Mouse (Mus musculus) stomach, embryonic 14.5 days (tissue): ENCODE measurements at regions not wholly inside any gene's neighbourhood (a gene's known extent, or its start where the extent isn't known, plus 50 kb on each side); places are given as distances from the start of the nearest gene placed in this dataset.

Experiments
- ATAC-seq: fragments of 200-750 bp; cut with Nextera tagmentation; 2 replicates; pipeline ENCODE4 v1.8.0; 2017; ENCODE audit warnings: low read depth, moderate TSS enrichment; ENCODE audit not compliant: insufficient number of reproducible peaks, insufficient read depth, low FRiP score
- H3K27ac ChIP-seq: fragments of 300-500 bp; sonication (generic); 2 replicates; pipeline ENCODE4 v1.5.1; 2014; ENCODE audit warnings: mild to moderate bottlenecking, low read length, moderate library complexity, mixed read lengths
- H3K27me3 ChIP-seq: fragments of 300-500 bp; sonication (generic); 2 replicates; pipeline ENCODE4 v1.6.1; 2014; ENCODE audit warnings: low read length, control low read depth, mixed read lengths; ENCODE audit not compliant: control insufficient read depth, insufficient read depth
- H3K36me3 ChIP-seq: fragments of 300-500 bp; sonication (generic); 2 replicates; pipeline ENCODE4 v1.6.1; 2014; ENCODE audit warnings: mild to moderate bottlenecking, control low read depth, low read length, moderate library complexity, mixed read lengths; ENCODE audit not compliant: control insufficient read depth, insufficient read depth
- H3K4me1 ChIP-seq: fragments of 300-500 bp; sonication (generic); 2 replicates; pipeline ENCODE4 v1.6.1; 2014; ENCODE audit warnings: low read length, control low read depth, mixed read lengths; ENCODE audit not compliant: control insufficient read depth, insufficient read depth
- H3K4me2 ChIP-seq: fragments of 300-500 bp; sonication (generic); replicated peaks from 2 replicates; pipeline ENCODE4 v1.6.1; 2014; ENCODE audit warnings: low read depth, low read length, control low read depth
- H3K4me3 ChIP-seq: fragments of 300-500 bp; sonication (generic); 2 replicates; pipeline ENCODE4 v1.5.1; 2014; ENCODE audit warnings: low read depth, low read length, control low read depth
- H3K9ac ChIP-seq: fragments of 300-500 bp; sonication (generic); replicated peaks from 2 replicates; pipeline ENCODE4 v1.6.1; 2014; ENCODE audit warnings: low read depth, mild to moderate bottlenecking, control low read depth, low read length, moderate library complexity, mixed read lengths
- H3K9me3 ChIP-seq: fragments of 300-500 bp; sonication (generic); 2 replicates; pipeline ENCODE4 v1.6.1; 2016; ENCODE audit warnings: low read depth, low read length, control low read depth; ENCODE audit not compliant: control insufficient read depth
- WGBS: fragments of 180-500 bp; shearing (Covaris S2); extraction: QIAGEN DNeasy Blood & Tissue Kit; methylation state at CpG from one replicate; pipeline ENCODE4 v1.1.7; 2014; 5-methylcytosine and 5-hydroxymethylcytosine counted together

GRCm38 (mm10) chr12:26577438-26577837 is 108.4 kb downstream of the Cmpk2 start:
- Histone ChIP-seq H3K9me3 (no peaks in the 10 kb centered on the region; the same call in 1 of the 2 replicates), H3K9ac (no peak overlapping the region), H3K36me3 (no peaks in the 10 kb centered on the region), H3K27me3 (no peaks in the 10 kb centered on the region), H3K4me3 (no peak overlapping the region), H3K4me2 (no peak overlapping the region), H3K27ac (no peak overlapping the region), H3K4me1 (no peaks in the 10 kb centered on the region)
- ATAC-seq = no peak
- WGBS = 87% methylated on average over 6 of the region's 6 CpGs

- no peaks in the 10 kb centered on the region for H3K9me3 ChIP-seq
- no peaks in the 10 kb centered on the region for H3K27me3 ChIP-seq
- no peaks in the 10 kb centered on the region for H3K36me3 ChIP-seq
- H3K4me1 ChIP-seq = no peaks in the 10 kb centered on the region
- WGBS = 74% methylated on average over 7 of the region's 7 CpGs
- ATAC-seq = no peak
- H3K9ac ChIP-seq = no peak overlapping the region
- no peak overlapping the region for H3K4me2 ChIP-seq
- no peak overlapping the region for H3K4me3 ChIP-seq
- H3K27ac ChIP-seq = no peak overlapping the region
Observed at GRCm38 (mm10) chr12:26571602-26572001, 102.6 kb downstream of the Cmpk2 start.

GRCm38 (mm10) chr12:26567435-26567834 is 98.4 kb downstream of the Cmpk2 start:
- no peaks in the 10 kb centered on the region for H3K36me3 ChIP-seq
- H3K27ac ChIP-seq = no peak overlapping the region
- WGBS = 84% methylated on average over 4 of the region's 4 CpGs
- no peak for ATAC-seq
- no peak overlapping the region for H3K4me2 ChIP-seq
- H3K4me3 ChIP-seq = no peak overlapping the region
- no peaks in the 10 kb centered on the region for H3K9me3 ChIP-seq
- no peak overlapping the region for H3K9ac ChIP-seq
- no peaks in the 10 kb centered on the region for H3K4me1 ChIP-seq
- H3K27me3 ChIP-seq = no peaks in the 10 kb centered on the region

- H3K4me1 ChIP-seq = no peaks in the 10 kb centered on the region
- no peaks in the 10 kb centered on the region for H3K36me3 ChIP-seq
- 79% methylated on average over 6 of the region's 6 CpGs for WGBS
- no peak overlapping the region for H3K4me2 ChIP-seq
- H3K9me3 ChIP-seq = no peaks in the 10 kb centered on the region
- H3K27me3 ChIP-seq = no peaks in the 10 kb centered on the region
- H3K9ac ChIP-seq = no peak overlapping the region
- H3K4me3 ChIP-seq = no peak overlapping the region
- H3K27ac ChIP-seq = no peak overlapping the region
- no peak for ATAC-seq
Observed at GRCm38 (mm10) chr12:26562858-26563257, 93.9 kb downstream of the Cmpk2 start.

- 80% methylated on average over 3 of the region's 3 CpGs for WGBS
- no peak for ATAC-seq
- no peaks in the 10 kb centered on the region for H3K9me3 ChIP-seq
- H3K4me3 ChIP-seq = no peak overlapping the region
- no peak overlapping the region for H3K4me2 ChIP-seq
- H3K27me3 ChIP-seq = no peaks in the 10 kb centered on the region
- no peaks in the 10 kb centered on the region for H3K36me3 ChIP-seq
- no peak overlapping the region for H3K9ac ChIP-seq
- no peaks in the 10 kb centered on the region for H3K4me1 ChIP-seq
- H3K27ac ChIP-seq = no peak overlapping the region
Observed at GRCm38 (mm10) chr12:26559560-26559959, 90.6 kb downstream of the Cmpk2 start.

- 7% methylated on average over 4 of the region's 4 CpGs for WGBS
- ATAC-seq = no peak
- Histone ChIP-seq H3K27ac (no peak overlapping the region), H3K4me2 (no peak overlapping the region), H3K9ac (no peak overlapping the region), H3K27me3 (no peaks in the 10 kb centered on the region), H3K4me1 (no peaks in the 10 kb centered on the region), H3K36me3 (no peaks in the 10 kb centered on the region), H3K4me3 (no peak overlapping the region), H3K9me3 (no peaks in the 10 kb centered on the region)
Observed at GRCm38 (mm10) chr12:26557411-26557810, 88.4 kb downstream of the Cmpk2 start.

- Histone ChIP-seq H3K4me1 (no peaks in the 10 kb centered on the region), H3K36me3 (no peaks in the 10 kb centered on the region), H3K9ac (no peak overlapping the region), H3K27ac (no peak overlapping the region), H3K4me2 (no peak overlapping the region), H3K9me3 (no peaks in the 10 kb centered on the region), H3K27me3 (no peaks in the 10 kb centered on the region), H3K4me3 (no peak overlapping the region)
- WGBS = 47% methylated on average over 10 of the region's 10 CpGs
- no peak for ATAC-seq
Observed at GRCm38 (mm10) chr12:26551168-26551926, 82.3 kb downstream of the Cmpk2 start.

GRCm38 (mm10) chr12:26547466-26547865 is 78.5 kb downstream of the Cmpk2 start:
- no peaks in the 10 kb centered on the region for H3K4me1 ChIP-seq
- 10% methylated on average over 1 of the region's 1 CpGs for WGBS
- no peak overlapping the region for H3K4me2 ChIP-seq
- no peaks in the 10 kb centered on the region for H3K27me3 ChIP-seq
- ATAC-seq = peak; percentile 71; the same call in 1 of the 2 replicates
- no peaks in the 10 kb centered on the region for H3K9me3 ChIP-seq
- no peak overlapping the region for H3K27ac ChIP-seq
- H3K4me3 ChIP-seq = no peak overlapping the region
- H3K9ac ChIP-seq = no peak overlapping the region
- H3K36me3 ChIP-seq = no peaks in the 10 kb centered on the region

GRCm38 (mm10) chr12:26546361-26546760 is 77.4 kb downstream of the Cmpk2 start:
- Histone ChIP-seq H3K9me3 (no peaks in the 10 kb centered on the region), H3K4me3 (no peak overlapping the region), H3K27me3 (no peaks in the 10 kb centered on the region), H3K36me3 (no peaks in the 10 kb centered on the region), H3K9ac (no peak overlapping the region), H3K4me2 (no peak overlapping the region), H3K27ac (no peak overlapping the region), H3K4me1 (no peaks in the 10 kb centered on the region)
- no peak for ATAC-seq
- WGBS = 73% methylated on average over 6 of the region's 6 CpGs
